Mouse (Mus musculus): ENCODE measurements around the gene Zfp574. TPM values are rescaled to one million over a fixed set of nuclear protein-coding genes. Genes with fewer than 3 reads are reported as not detected.
A peak's percentile ranks its signal among the peaks of the same experiment; 100 is the strongest.

Zfp574 gene
- polyA plus RNA-seq, 1 experiment from 2014 or later, result 24.6 TPM

- Histone ChIP-seq H3K36me3 (ENCODE audit: control insufficient read depth, insufficient read depth, low read length) (peaks cover 65% of the 10 kb centered on the region), H3K27me3 (ENCODE audit: control insufficient read depth, insufficient read depth, low read length) (no peaks in the 10 kb centered on the region), H3K9me3 (ENCODE audit: control insufficient read depth, low read length) (no peaks in the 10 kb centered on the region), H3K9ac (replicated peaks; ENCODE audit: low read depth, low read length) (no peak overlapping the region), H3K27ac (ENCODE audit: low read depth, low read length) (peak overlapping the region; percentile 16; the same call in 1 of the 2 replicates), H3K4me2 (ENCODE audit: low read depth, low read length) (no peak overlapping the region), H3K4me1 (ENCODE audit: control insufficient read depth, insufficient read depth, low read length) (no peaks in the 10 kb centered on the region), H3K4me3 (ENCODE audit: low read depth, low read length) (no peak overlapping the region)
- no peak for ATAC-seq (ENCODE audit: low read depth)
- 76% methylated on average over 8 of the region's 8 CpGs for WGBS
Measured at GRCm38 (mm10) chr7:25047363-25047762, 25.0 kb upstream of the Zfp574 start.

GRCm38 (mm10) chr7:25049295-25049930 lies 23.0 kb upstream of the Zfp574 start:
- 85% methylated on average over 16 of the region's 16 CpGs for WGBS
- Histone ChIP-seq H3K36me3 (ENCODE audit: control insufficient read depth, insufficient read depth, low read length) (peaks cover 52% of the 10 kb centered on the region), H3K4me1 (ENCODE audit: control insufficient read depth, insufficient read depth, low read length) (no peaks in the 10 kb centered on the region), H3K4me3 (ENCODE audit: low read depth, low read length) (no peak overlapping the region), H3K27ac (ENCODE audit: low read depth, low read length) (no peak overlapping the region), H3K9ac (replicated peaks; ENCODE audit: low read depth, low read length) (no peak overlapping the region), H3K27me3 (ENCODE audit: control insufficient read depth, insufficient read depth, low read length) (no peaks in the 10 kb centered on the region), H3K9me3 (ENCODE audit: control insufficient read depth, low read length) (no peaks in the 10 kb centered on the region), H3K4me2 (ENCODE audit: low read depth, low read length) (no peak overlapping the region)
- ATAC-seq (ENCODE audit: low read depth), result no peak

GRCm38 (mm10) chr7:25052587-25052986 lies 19.8 kb upstream of the Zfp574 start:
- Histone ChIP-seq H3K4me2 (ENCODE audit: low read depth, low read length) (no peak overlapping the region), H3K36me3 (ENCODE audit: control insufficient read depth, insufficient read depth, low read length) (peaks cover 59% of the 10 kb centered on the region), H3K27ac (ENCODE audit: low read depth, low read length) (no peak overlapping the region), H3K9ac (replicated peaks; ENCODE audit: low read depth, low read length) (no peak overlapping the region), H3K9me3 (ENCODE audit: control insufficient read depth, low read length) (no peaks in the 10 kb centered on the region), H3K4me1 (ENCODE audit: control insufficient read depth, insufficient read depth, low read length) (no peaks in the 10 kb centered on the region), H3K4me3 (ENCODE audit: low read depth, low read length) (no peak overlapping the region), H3K27me3 (ENCODE audit: control insufficient read depth, insufficient read depth, low read length) (no peaks in the 10 kb centered on the region)
- WGBS, result 98% methylated on average over 3 of the region's 3 CpGs
- ATAC-seq (ENCODE audit: low read depth), result no peak

GRCm38 (mm10) chr7:25056951-25057350 lies 15.4 kb upstream of the Zfp574 start:
- H3K36me3 ChIP-seq (ENCODE audit: control insufficient read depth, insufficient read depth, low read length), result peaks cover 70% of the 10 kb centered on the region
- H3K4me1 ChIP-seq (ENCODE audit: control insufficient read depth, insufficient read depth, low read length), result no peaks in the 10 kb centered on the region
- H3K27me3 ChIP-seq (ENCODE audit: control insufficient read depth, insufficient read depth, low read length), result no peaks in the 10 kb centered on the region
- 84% methylated on average over 4 of the region's 4 CpGs for WGBS
- ATAC-seq (ENCODE audit: low read depth), result no peak
- H3K27ac ChIP-seq (ENCODE audit: low read depth, low read length), result no peak overlapping the region
- no peak overlapping the region for H3K4me3 ChIP-seq (ENCODE audit: low read depth, low read length)
- no peaks in the 10 kb centered on the region for H3K9me3 ChIP-seq (ENCODE audit: control insufficient read depth, low read length)
- H3K4me2 ChIP-seq (ENCODE audit: low read depth, low read length), result no peak overlapping the region
- no peak overlapping the region for H3K9ac ChIP-seq (replicated peaks; ENCODE audit: low read depth, low read length)

GRCm38 (mm10) chr7:25057888-25058287 lies 14.5 kb upstream of the Zfp574 start:
- Histone ChIP-seq H3K27ac (ENCODE audit: low read depth, low read length) (no peak overlapping the region), H3K9ac (replicated peaks; ENCODE audit: low read depth, low read length) (no peak overlapping the region), H3K27me3 (ENCODE audit: control insufficient read depth, insufficient read depth, low read length) (no peaks in the 10 kb centered on the region), H3K9me3 (ENCODE audit: control insufficient read depth, low read length) (no peaks in the 10 kb centered on the region), H3K4me3 (ENCODE audit: low read depth, low read length) (no peak overlapping the region), H3K36me3 (ENCODE audit: control insufficient read depth, insufficient read depth, low read length) (peaks cover 69% of the 10 kb centered on the region), H3K4me2 (ENCODE audit: low read depth, low read length) (no peak overlapping the region), H3K4me1 (ENCODE audit: control insufficient read depth, insufficient read depth, low read length) (no peaks in the 10 kb centered on the region)
- WGBS, result 97% methylated on average over 5 of the region's 5 CpGs
- no peak for ATAC-seq (ENCODE audit: low read depth)

GRCm38 (mm10) chr7:25058394-25058793 lies 14.0 kb upstream of the Zfp574 start:
- Histone ChIP-seq H3K4me3 (ENCODE audit: low read depth, low read length) (no peak overlapping the region), H3K27ac (ENCODE audit: low read depth, low read length) (no peak overlapping the region), H3K27me3 (ENCODE audit: control insufficient read depth, insufficient read depth, low read length) (no peaks in the 10 kb centered on the region), H3K36me3 (ENCODE audit: control insufficient read depth, insufficient read depth, low read length) (peaks cover 72% of the 10 kb centered on the region), H3K4me1 (ENCODE audit: control insufficient read depth, insufficient read depth, low read length) (no peaks in the 10 kb centered on the region), H3K4me2 (ENCODE audit: low read depth, low read length) (no peak overlapping the region), H3K9ac (replicated peaks; ENCODE audit: low read depth, low read length) (no peak overlapping the region), H3K9me3 (ENCODE audit: control insufficient read depth, low read length) (no peaks in the 10 kb centered on the region)
- 98% methylated on average over 8 of the region's 8 CpGs for WGBS
- no peak for ATAC-seq (ENCODE audit: low read depth)

- Histone ChIP-seq H3K4me3 (ENCODE audit: low read depth, low read length) (no peak overlapping the region), H3K4me1 (ENCODE audit: control insufficient read depth, insufficient read depth, low read length) (no peaks in the 10 kb centered on the region), H3K4me2 (ENCODE audit: low read depth, low read length) (no peak overlapping the region), H3K9ac (replicated peaks; ENCODE audit: low read depth, low read length) (no peak overlapping the region), H3K27ac (ENCODE audit: low read depth, low read length) (no peak overlapping the region), H3K27me3 (ENCODE audit: control insufficient read depth, insufficient read depth, low read length) (no peaks in the 10 kb centered on the region), H3K36me3 (ENCODE audit: control insufficient read depth, insufficient read depth, low read length) (peaks cover 72% of the 10 kb centered on the region), H3K9me3 (ENCODE audit: control insufficient read depth, low read length) (no peaks in the 10 kb centered on the region)
- WGBS, result 94% methylated on average over 14 of the region's 14 CpGs
- ATAC-seq (ENCODE audit: low read depth), result no peak
Measured at GRCm38 (mm10) chr7:25058836-25059235, 13.5 kb upstream of the Zfp574 start.

GRCm38 (mm10) chr7:25063346-25063745 lies 9.0 kb upstream of the Zfp574 start:
- no peak overlapping the region for H3K4me2 ChIP-seq (ENCODE audit: low read depth, low read length)
- H3K36me3 ChIP-seq (ENCODE audit: control insufficient read depth, insufficient read depth, low read length), result peaks cover 67% of the 10 kb centered on the region
- no peaks in the 10 kb centered on the region for H3K9me3 ChIP-seq (ENCODE audit: control insufficient read depth, low read length)
- 92% methylated on average over 6 of the region's 6 CpGs for WGBS
- H3K9ac ChIP-seq (replicated peaks; ENCODE audit: low read depth, low read length), result no peak overlapping the region
- ATAC-seq (ENCODE audit: low read depth), result no peak
- H3K27me3 ChIP-seq (ENCODE audit: control insufficient read depth, insufficient read depth, low read length), result no peaks in the 10 kb centered on the region
- no peak overlapping the region for H3K4me3 ChIP-seq (ENCODE audit: low read depth, low read length)
- no peak overlapping the region for H3K27ac ChIP-seq (ENCODE audit: low read depth, low read length)
- peaks cover 3% of the 10 kb centered on the region for H3K4me1 ChIP-seq (ENCODE audit: control insufficient read depth, insufficient read depth, low read length)

- Histone ChIP-seq H3K9me3 (ENCODE audit: control insufficient read depth, low read length) (no peaks in the 10 kb centered on the region), H3K36me3 (ENCODE audit: control insufficient read depth, insufficient read depth, low read length) (peaks cover 64% of the 10 kb centered on the region), H3K27ac (ENCODE audit: low read depth, low read length) (no peak overlapping the region), H3K4me2 (ENCODE audit: low read depth, low read length) (no peak overlapping the region), H3K4me3 (ENCODE audit: low read depth, low read length) (no peak overlapping the region), H3K9ac (replicated peaks; ENCODE audit: low read depth, low read length) (no peak overlapping the region), H3K27me3 (ENCODE audit: control insufficient read depth, insufficient read depth, low read length) (no peaks in the 10 kb centered on the region), H3K4me1 (ENCODE audit: control insufficient read depth, insufficient read depth, low read length) (peaks cover 8% of the 10 kb centered on the region)
- ATAC-seq (ENCODE audit: low read depth), result no peak
- WGBS, result 90% methylated on average over 8 of the region's 8 CpGs
Measured at GRCm38 (mm10) chr7:25063900-25064299, 8.5 kb upstream of the Zfp574 start.

All from neural tube, embryonic 14.5 days (tissue).